Mouse (Mus musculus) G1E (cell line): ENCODE measurements around the gene Ngdn. TPM values are rescaled to one million over a fixed set of nuclear protein-coding genes. Genes with fewer than 3 reads are reported as not detected.
"Not testable (repeated sequence)": the region's sequence is repeated elsewhere in the genome, so short reads cannot be mapped to it uniquely, and the experiment has no call there.

Experiments
- ATAC-seq: 2 replicates; pipeline ENCODE4 v1.8.0; 2016; ENCODE audit warnings: mild to moderate bottlenecking; ENCODE audit not compliant: insufficient number of reproducible peaks, poor library complexity, low FRiP score, severe bottlenecking; ENCODE audit errors: extremely low read depth
- DNase-seq: peaks from one replicate; pipeline ENCODE4 v3.0.0; 2012; ENCODE audit warnings: low spot score
- H3K27me3 ChIP-seq: 2 replicates; pipeline ENCODE4 v1.6.1; 2012; ENCODE audit warnings: mild to moderate bottlenecking, low read length, inconsistent platforms; ENCODE audit not compliant: insufficient read depth
- H3K36me3 ChIP-seq: replicated peaks from 2 replicates; pipeline ENCODE3; 2012; ENCODE audit warnings: mild to moderate bottlenecking, inconsistent platforms
- H3K4me1 ChIP-seq: 2 replicates; pipeline ENCODE4 v1.6.1; 2012; ENCODE audit warnings: low read depth, low read length, inconsistent platforms, mixed read lengths; ENCODE audit not compliant: insufficient read depth
- H3K4me3 ChIP-seq: 2 replicates; pipeline ENCODE4 v1.5.1; 2012; ENCODE audit warnings: low read depth, mild to moderate bottlenecking, inconsistent platforms, low read length, moderate library complexity, mixed read lengths
- H3K9me3 ChIP-seq: replicated peaks from 2 replicates; pipeline ENCODE4 v1.6.1; 2012; ENCODE audit warnings: inconsistent platforms
- CTCF ChIP-seq: IDR thresholded peaks from 2 replicates; pipeline ENCODE4 v1.5.1; 2012; ENCODE audit warnings: low read depth, low read length, inconsistent platforms, mixed read lengths
- GATA1 ChIP-seq: IDR thresholded peaks from 2 replicates; pipeline ENCODE4 v1.6.1; 2012; ENCODE audit warnings: borderline replicate concordance, low read length, inconsistent platforms, mixed read lengths
- GATA2 ChIP-seq: IDR thresholded peaks from 2 replicates; pipeline ENCODE4 v1.6.1; 2012; ENCODE audit warnings: low read depth, low read length, inconsistent platforms, borderline replicate concordance
- POLR2AphosphoS5 ChIP-seq: IDR thresholded peaks from 2 replicates; pipeline ENCODE4 v1.6.1; 2012; ENCODE audit warnings: low read depth, low read length, inconsistent platforms; ENCODE audit not compliant: insufficient replicate concordance
- TAL1 ChIP-seq: conservative IDR thresholded peaks from 2 replicates; pipeline ENCODE4 v1.6.1; 2012; ENCODE audit warnings: low read depth, low read length, inconsistent platforms, mixed read lengths
- polyA plus RNA-seq: library from polyadenylated mRNA; stranded (reverse); fragments of >175 nt; gene quantifications from 2 replicates; pipeline ENCODE4 v1.2.3, GENCODE M21; 2012
- total RNA-seq, 2 experiments: library from RNA; stranded (forward) in 1 of 2; stranded (reverse) in 1 of 2; fragments of 200-1000 nt in 1 of 2; fragments of >200 nt in 1 of 2; fragmentation: Nextera tagmentation in 1 of 2; gene quantifications; 2 replicates each; pipeline ENCODE4 v1.2.3; 2014 to 2017

Ngdn gene
- total and polyA plus RNA-seq, 3 experiments = 31.7 to 62.0 (median 55.2) TPM

DNA sequence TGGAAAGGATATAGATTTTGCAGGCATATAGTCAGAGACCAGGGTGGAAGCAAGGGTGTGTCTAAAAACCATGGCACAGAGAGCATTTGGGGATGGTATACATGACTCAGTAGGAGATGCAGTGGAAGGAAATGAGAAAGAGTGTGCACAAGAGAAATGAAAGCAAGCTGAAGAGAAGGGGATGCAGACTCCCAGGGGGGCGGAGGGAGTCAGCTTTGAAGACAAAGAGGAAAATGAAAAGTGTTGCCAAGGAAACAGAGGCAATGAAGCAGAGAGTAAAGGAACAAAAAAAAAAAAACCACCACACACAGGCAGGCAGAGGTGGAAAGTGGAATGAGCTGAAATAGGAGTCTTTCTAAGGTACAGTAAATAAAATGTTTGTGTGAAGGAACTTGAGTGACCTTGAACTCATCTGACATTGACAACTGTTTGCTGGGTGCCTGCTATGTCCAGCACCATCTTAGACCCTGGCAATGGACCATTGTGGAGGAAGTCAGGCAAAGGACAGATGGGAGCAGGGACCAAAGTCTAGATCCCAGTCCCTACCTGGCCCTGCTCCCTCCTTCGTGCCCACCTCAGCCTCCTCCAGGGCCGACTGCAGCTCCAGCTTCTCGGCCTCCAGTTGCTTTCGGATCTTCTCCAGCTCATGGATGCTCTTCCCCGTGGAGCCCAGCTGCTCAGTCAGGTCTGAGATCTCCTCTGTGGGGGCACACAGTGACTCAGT is 41.0 kb upstream of the Ngdn start:
- no peaks in the 10 kb centered on the region for H3K4me1 ChIP-seq
- no peaks in the 10 kb centered on the region for H3K36me3 ChIP-seq
- ATAC-seq = no peak
- TF ChIP-seq POLR2AphosphoS5 (no peak), CTCF (no peak), GATA2 (no peak), TAL1 (no peak), GATA1 (no peak)
- DNase-seq = no peak
- no peak overlapping the region for H3K4me3 ChIP-seq
- peaks cover 45% of the 10 kb centered on the region for H3K27me3 ChIP-seq
- no peaks in the 10 kb centered on the region for H3K9me3 ChIP-seq

- Histone ChIP-seq H3K4me1 (no peaks in the 10 kb centered on the region), H3K4me3 (no peak within 1 kb of the TSS), H3K36me3 (no peaks in the 10 kb centered on the region), H3K27me3 (peaks cover 38% of the 10 kb centered on the region), H3K9me3 (no peaks in the 10 kb centered on the region)
- TF ChIP-seq GATA2 (no peak), POLR2AphosphoS5 (no peak), CTCF (no peak), TAL1 (no peak), GATA1 (no peak)
- DNase-seq (no peak), ATAC-seq (no peak)
These were observed 38.6 kb upstream of the Ngdn start, which contains the start of gene Gm17428 for GRCm38 (mm10) chr14:54976633-54977032. Gm17428 (plus strand) TSS chr14:54976933.

DNA sequence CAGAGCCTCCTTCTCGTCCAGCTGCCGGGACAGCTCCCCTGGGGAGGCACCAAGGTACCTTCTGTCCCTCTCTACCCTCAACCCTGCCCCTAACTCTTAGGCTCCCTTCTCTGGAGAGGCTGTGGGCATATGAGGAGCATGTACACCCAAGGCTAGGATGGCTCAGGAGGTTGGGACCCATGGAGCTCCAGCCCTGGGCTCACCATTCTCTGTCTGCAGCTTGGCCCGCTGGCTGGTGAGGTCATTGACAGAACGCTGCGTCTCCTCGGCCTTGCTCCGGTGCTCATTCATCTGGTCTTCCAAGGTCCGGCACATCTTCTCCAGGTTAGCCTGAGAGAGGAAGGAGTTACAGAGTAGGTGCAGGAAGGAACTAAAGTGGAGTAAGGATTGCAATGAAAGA is 36.6 kb upstream of the Ngdn start:
- ATAC-seq = no peak
- no peaks in the 10 kb centered on the region for H3K36me3 ChIP-seq
- no peaks in the 10 kb centered on the region for H3K9me3 ChIP-seq
- no peak for DNase-seq
- no peaks in the 10 kb centered on the region for H3K4me1 ChIP-seq
- no peak overlapping the region for H3K4me3 ChIP-seq
- no peak for TF ChIP-seq GATA2
- TF ChIP-seq GATA1 = no peak
- no peak for TF ChIP-seq TAL1
- TF ChIP-seq CTCF = no peak
- no peak for TF ChIP-seq POLR2AphosphoS5
- peaks cover 32% of the 10 kb centered on the region for H3K27me3 ChIP-seq

- no peak for DNase-seq
These were observed 33.3 kb upstream of the Ngdn start for GRCm38 (mm10) chr14:54981934-54982333.

GRCm38 (mm10) chr14:54988350-54988874 is 26.8 kb upstream of the Ngdn start:
- H3K36me3 ChIP-seq, H3K4me3 ChIP-seq, H3K4me1 ChIP-seq, DNase-seq, H3K9me3 ChIP-seq, ATAC-seq: not testable (repeated sequence)
- H3K27me3 ChIP-seq = peaks cover 24% of the 10 kb centered on the region; the same call in 1 of the 2 replicates

More at GRCm38 (mm10) chr14:54981934-54982333, 33.3 kb upstream of the Ngdn start:
- Histone ChIP-seq H3K27me3 (peaks cover 22% of the 10 kb centered on the region), H3K9me3 (no peaks in the 10 kb centered on the region), H3K4me1 (no peaks in the 10 kb centered on the region), H3K36me3 (no peaks in the 10 kb centered on the region), H3K4me3 (no peak overlapping the region)
- no peak for ATAC-seq
- TF ChIP-seq TAL1 (no peak), GATA2 (no peak), POLR2AphosphoS5 (no peak), CTCF (no peak), GATA1 (no peak)

DNA sequence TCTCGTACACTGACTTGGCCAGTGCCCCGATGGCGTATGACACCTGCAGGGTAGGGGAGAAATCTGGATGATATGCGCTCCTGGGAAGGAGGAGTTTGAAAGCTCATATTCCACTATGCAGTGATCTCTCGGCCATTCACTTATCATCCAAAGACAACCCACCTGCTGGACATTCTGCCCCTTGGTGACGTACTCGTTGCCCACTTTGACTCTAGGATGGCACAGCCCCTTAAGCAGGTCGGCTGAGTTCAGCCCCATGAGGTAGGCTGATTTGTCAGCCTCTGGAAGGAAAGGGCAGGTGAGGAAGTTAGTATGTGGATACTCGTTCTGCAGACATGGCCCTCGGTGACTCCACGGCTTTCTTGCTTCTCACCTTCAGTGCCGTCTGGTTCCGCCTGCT is 26.4 kb upstream of the Ngdn start:
- TF ChIP-seq GATA2 (no peak), GATA1 (no peak), TAL1 (no peak), CTCF (no peak)
- Histone ChIP-seq H3K9me3 (no peaks in the 10 kb centered on the region), H3K36me3 (no peaks in the 10 kb centered on the region), H3K4me1 (no peaks in the 10 kb centered on the region), H3K27me3 (peaks cover 28% of the 10 kb centered on the region; the same call in 1 of the 2 replicates), H3K4me3 (no peak overlapping the region)
- DNase-seq = no peak
- ATAC-seq = no peak
